Mouse (Mus musculus): ENCODE data around the gene Gosr1.

DNA sequence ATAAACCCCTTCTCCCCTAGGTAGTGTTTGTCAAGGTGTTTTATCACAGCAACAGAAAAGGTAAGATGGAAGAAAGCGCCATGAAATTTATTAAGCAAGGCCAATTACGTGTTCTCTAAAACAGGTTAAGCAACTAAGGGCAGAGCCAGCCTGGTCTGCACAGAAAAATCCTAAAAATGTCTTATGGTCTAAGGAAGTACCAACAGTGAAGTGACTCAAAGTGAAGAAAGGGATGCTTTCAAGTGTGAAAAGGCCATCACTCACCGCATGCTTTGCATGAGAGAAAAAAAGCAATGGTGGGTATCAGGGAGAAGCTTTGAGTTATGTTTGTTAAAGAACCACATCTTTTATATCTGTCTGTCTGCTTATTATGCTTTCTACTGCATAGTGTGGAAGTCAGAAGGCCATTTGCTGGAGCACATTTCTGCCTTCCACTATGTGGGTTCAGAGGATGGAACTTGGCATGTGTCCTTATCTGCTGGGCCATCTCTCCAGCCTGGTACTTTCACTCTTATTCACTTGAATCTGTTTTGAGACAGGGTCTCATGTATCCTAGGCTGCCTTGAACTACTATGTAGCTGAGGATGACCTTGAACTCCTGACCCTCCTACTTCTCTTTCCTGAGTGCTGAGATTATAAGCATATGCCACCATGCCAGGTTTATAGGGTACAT is 43.8 kb upstream of the Gosr1 start:
- TF ChIP-seq POLR2A (IDR thresholded peaks at IDR 0.05; ENCODE audit: control insufficient read depth, low read depth, low read length) (no peak), CTCF (IDR thresholded peaks at IDR 0.05; ENCODE audit: control insufficient read depth, insufficient read depth, insufficient replicate concordance, low read depth, low read length) (no peak)
